Mouse (Mus musculus): ENCODE measurements around the gene Arfip2.
A peak's percentile ranks its signal among the peaks of the same experiment; 100 is the strongest.

- TF ChIP-seq POLR2A (IDR thresholded peaks at IDR 0.05; ENCODE audit: borderline replicate concordance, extremely low read depth, insufficient read depth, insufficient read length, poor library complexity, severe bottlenecking) (no peak), CTCF (IDR thresholded peaks at IDR 0.05; ENCODE audit: borderline replicate concordance, extremely low read depth, insufficient read depth, insufficient read length) (peak; percentile 75)
These were observed 37.2 kb downstream of the Arfip2 start for GRCm38 (mm10) chr7:105602860-105603623.

Data from brain, embryonic 14.5 days (tissue).